Mouse (Mus musculus) B cell, adult 62 days (primary cell): ENCODE measurements around the gene Gm4791. TPM values are rescaled to one million over a fixed set of nuclear protein-coding genes. Genes with fewer than 3 reads are reported as not detected.

ENCODE experiments used
- total RNA-seq: library from RNA; stranded (reverse); gene quantifications from 4 replicates; pipeline ENCODE4 v1.2.4, GENCODE M21; 2023

Gene Gm4791
- not detected in 4 replicates for total RNA-seq

DNA sequence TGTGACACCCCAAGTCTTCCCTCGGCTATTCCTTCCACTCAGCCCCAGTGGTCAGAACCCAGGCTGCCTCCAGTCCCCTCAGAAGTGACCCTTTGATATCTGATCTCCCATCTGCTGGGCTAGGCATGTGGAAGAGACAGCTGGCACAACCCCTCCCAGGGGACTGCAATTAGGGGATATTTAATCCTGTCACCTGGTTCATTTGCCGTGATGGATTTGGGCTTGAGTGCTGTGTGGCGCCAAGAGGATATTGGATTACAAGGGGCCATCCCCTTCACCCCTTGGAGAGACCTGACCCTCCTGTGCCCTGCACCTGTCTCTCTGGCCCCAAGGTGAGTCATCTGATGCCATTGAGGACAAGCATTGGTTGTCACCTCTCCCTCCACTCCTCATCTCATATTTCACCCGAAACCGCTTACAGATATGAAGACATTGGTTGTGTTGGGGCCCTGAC is at the start of gene Gm4791:
Gm4791 (plus strand) TSS at position 404 of the 454 bp plus-strand sequence.

